ENCODE assay signal across 23 mouse cellular contexts in the genomic region with DNA sequence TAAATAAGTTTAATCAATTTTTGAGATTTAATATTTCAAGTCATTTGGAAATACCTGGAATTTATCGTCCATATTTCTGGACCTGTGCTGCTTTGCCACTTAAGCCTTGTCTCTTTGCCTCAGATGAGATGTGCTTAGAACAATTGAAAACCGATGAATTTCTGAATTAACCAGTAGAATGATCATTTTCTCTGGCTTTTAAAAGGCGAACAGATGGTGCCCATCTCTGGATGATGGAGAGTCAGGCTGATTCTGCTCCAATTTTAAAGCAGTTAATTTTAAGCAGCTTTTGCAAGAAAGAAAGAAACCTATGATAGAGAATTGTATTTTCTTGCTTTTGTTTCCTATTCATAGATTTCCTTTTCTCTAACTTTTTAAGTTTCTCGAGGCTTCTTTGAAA.
DNase-seq lines count a peak whose midpoint lies in the region; ATAC-seq lines count a peak whose summit lies in the region.
"Had no signal": no experiment of that assay in that cellular context is flagged by ENCODE, and none has a peak within 500 bp of the region (broad histone marks: within the 10 kb centered on the region; RNA-seq: fewer than 3 reads in every experiment).

No protein-coding gene starts in this region.

- no peak overlapping the region for H3K4me2 ChIP-seq in forebrain, embryonic 15.5 days (replicated peaks)
- no peak overlapping the region for H3K4me2 ChIP-seq in forebrain, embryonic 11.5 days (ENCODE audit: low read depth, low read length, severe bottlenecking)
- H3K4me2 ChIP-seq in midbrain, embryonic 14.5 days (ENCODE audit: low read length): no peak overlapping the region
- no peak overlapping the region for H3K4me2 ChIP-seq in midbrain, embryonic 13.5 days (replicated peaks)
- no peak overlapping the region for H3K4me2 ChIP-seq in liver, embryonic 11.5 days
- H3K4me2 ChIP-seq: heart, embryonic 15.5 days; hindbrain, embryonic 14.5 days; limb, embryonic 12.5 days; liver, embryonic 12.5 days; midbrain, embryonic 11.5 days; neural tube, embryonic 12.5 days had no signal

- H3K36me3 ChIP-seq in forebrain, embryonic 15.5 days: no peaks in the 10 kb centered on the region
- H3K36me3 ChIP-seq in forebrain, embryonic 11.5 days (ENCODE audit: control insufficient read depth, insufficient read depth, low read length): no peaks in the 10 kb centered on the region
- no peaks in the 10 kb centered on the region for H3K36me3 ChIP-seq in midbrain, embryonic 14.5 days (ENCODE audit: control insufficient read depth, insufficient read depth, low read length)
- no peaks in the 10 kb centered on the region for H3K36me3 ChIP-seq in midbrain, embryonic 13.5 days
- H3K36me3 ChIP-seq in liver, embryonic 11.5 days (ENCODE audit: control insufficient read depth, insufficient read depth, low read length): no peaks in the 10 kb centered on the region
- H3K36me3 ChIP-seq: embryonic facial prominence, embryonic 10.5 days; heart, embryonic 15.5 days; limb, embryonic 12.5 days; liver, embryonic 12.5 days; neural tube, embryonic 12.5 days had no signal

- 55% methylated on average over 4 of the region's 4 CpGs for WGBS in forebrain, embryonic 15.5 days
- 80% methylated on average over 4 of the region's 4 CpGs for WGBS in forebrain, embryonic 11.5 days
- WGBS in midbrain, embryonic 14.5 days: 71% methylated on average over 4 of the region's 4 CpGs
- WGBS in midbrain, embryonic 13.5 days: 69% methylated on average over 4 of the region's 4 CpGs
- 77% methylated on average over 4 of the region's 4 CpGs for WGBS in liver, embryonic 11.5 days

- H3K9ac ChIP-seq in forebrain, embryonic 15.5 days (replicated peaks): no peak overlapping the region
- H3K9ac ChIP-seq in forebrain, embryonic 11.5 days (ENCODE audit: low read length): no peak overlapping the region
- H3K9ac ChIP-seq in midbrain, embryonic 14.5 days (replicated peaks; ENCODE audit: low read length): no peak overlapping the region
- no peak overlapping the region for H3K9ac ChIP-seq in midbrain, embryonic 13.5 days (replicated peaks)
- H3K9ac ChIP-seq in liver, embryonic 11.5 days (ENCODE audit: low read depth, low read length): no peak overlapping the region
- H3K9ac ChIP-seq: heart, embryonic 15.5 days; hindbrain, embryonic 14.5 days; limb, embryonic 12.5 days; liver, embryonic 12.5 days; neural tube, embryonic 12.5 days had no signal

- no peak overlapping the region for H3K4me3 ChIP-seq in forebrain, embryonic 15.5 days
- no peak overlapping the region for H3K4me3 ChIP-seq in forebrain, embryonic 11.5 days (ENCODE audit: low read depth, low read length)
- H3K4me3 ChIP-seq in midbrain, embryonic 14.5 days (replicated peaks; ENCODE audit: low read depth, low read length): no peak overlapping the region
- H3K4me3 ChIP-seq in midbrain, embryonic 13.5 days (replicated peaks): no peak overlapping the region
- no peak overlapping the region for H3K4me3 ChIP-seq in liver, embryonic 11.5 days (ENCODE audit: low read depth, low read length)
- H3K4me3 ChIP-seq: embryonic facial prominence, embryonic 10.5 days; heart, embryonic 15.5 days; limb, embryonic 12.5 days; liver, embryonic 12.5 days; neural tube, embryonic 12.5 days had no signal

- peaks cover 8% of the 10 kb centered on the region for H3K4me1 ChIP-seq in forebrain, embryonic 15.5 days
- no peaks in the 10 kb centered on the region for H3K4me1 ChIP-seq in forebrain, embryonic 11.5 days (replicated peaks; ENCODE audit: control insufficient read depth, insufficient read depth, low read length)
- H3K4me1 ChIP-seq in midbrain, embryonic 14.5 days (ENCODE audit: control insufficient read depth, insufficient read depth, low read length): no peaks in the 10 kb centered on the region
- 0 out of 2 replicates have a peak, but pooled peaks cover 4% of the 10 kb centered on the region for H3K4me1 ChIP-seq in midbrain, embryonic 13.5 days (replicated peaks)
- no peaks in the 10 kb centered on the region for H3K4me1 ChIP-seq in liver, embryonic 11.5 days (replicated peaks; ENCODE audit: control insufficient read depth, insufficient read depth, low read length)
- H3K4me1 ChIP-seq: embryonic facial prominence, embryonic 10.5 days; heart, embryonic 15.5 days; limb, embryonic 12.5 days; liver, embryonic 12.5 days had no signal

- DNase-seq in forebrain, embryonic 11.5 days (ENCODE audit: low spot score): no peak
- peak; percentile 2 for DNase-seq in midbrain, embryonic 14.5 days
- DNase-seq in cerebellum, adult 9-10 months: peak; percentile 70
- DNase-seq in layer of hippocampus, adult 9-11 months: peak; percentile 17
- DNase-seq in liver, embryonic 11.5 days (ENCODE audit: low spot score): no peak
- DNase-seq in adrenal gland, postnatal 14 days: no peak
- DNase-seq: heart, postnatal 36 days; kidney, adult 2 months; kidney, postnatal 10 days; lung, adult 18-20 months; lung, postnatal 10 days; right cerebral cortex, postnatal 14 days had no signal

- H3K9me3 ChIP-seq in forebrain, embryonic 15.5 days: no peaks in the 10 kb centered on the region
- no peaks in the 10 kb centered on the region for H3K9me3 ChIP-seq in forebrain, embryonic 11.5 days (ENCODE audit: control insufficient read depth, low read length)
- H3K9me3 ChIP-seq in midbrain, embryonic 14.5 days (ENCODE audit: control insufficient read depth, low read length): no peaks in the 10 kb centered on the region
- H3K9me3 ChIP-seq in midbrain, embryonic 13.5 days: no peaks in the 10 kb centered on the region
- H3K9me3 ChIP-seq in liver, embryonic 11.5 days (ENCODE audit: control insufficient read depth, low read length): no peaks in the 10 kb centered on the region
- H3K9me3 ChIP-seq: embryonic facial prominence, embryonic 10.5 days; heart, embryonic 15.5 days; limb, embryonic 12.5 days; liver, embryonic 12.5 days; neural tube, embryonic 12.5 days had no signal

- ATAC-seq in forebrain, embryonic 15.5 days (replicated peaks): no peak
- ATAC-seq in forebrain, embryonic 11.5 days (replicated peaks; ENCODE audit: low FRiP score): no peak
- no peak for ATAC-seq in midbrain, embryonic 14.5 days (ENCODE audit: low FRiP score, low TSS enrichment)
- no peak for ATAC-seq in midbrain, embryonic 13.5 days
- no peak for ATAC-seq in liver, embryonic 11.5 days (replicated peaks; ENCODE audit: low FRiP score)
- ATAC-seq: CD4-positive, CD25-positive, alpha-beta regulatory T cell, adult 4 months; liver, embryonic 12.5 days had no signal

- H3K27ac ChIP-seq in forebrain, embryonic 15.5 days (replicated peaks): peak overlapping the region; percentile 52; the same call in 1 of the 2 replicates
- no peak overlapping the region for H3K27ac ChIP-seq in forebrain, embryonic 11.5 days (ENCODE audit: low read depth, low read length)
- H3K27ac ChIP-seq in midbrain, embryonic 14.5 days (replicated peaks; ENCODE audit: low read depth, low read length): no peak overlapping the region
- no peak overlapping the region for H3K27ac ChIP-seq in midbrain, embryonic 13.5 days
- H3K27ac ChIP-seq in liver, embryonic 11.5 days (ENCODE audit: low read depth, low read length): no peak overlapping the region
- H3K27ac ChIP-seq: embryonic facial prominence, embryonic 10.5 days; heart, embryonic 15.5 days; hindbrain, embryonic 14.5 days; limb, embryonic 12.5 days; liver, embryonic 12.5 days; neural tube, embryonic 12.5 days; stomach, postnatal 0 days had no signal

- no peaks in the 10 kb centered on the region for H3K27me3 ChIP-seq in forebrain, embryonic 15.5 days
- no peaks in the 10 kb centered on the region for H3K27me3 ChIP-seq in forebrain, embryonic 11.5 days (ENCODE audit: control insufficient read depth, insufficient read depth, low read length)
- H3K27me3 ChIP-seq in midbrain, embryonic 14.5 days (ENCODE audit: control insufficient read depth, insufficient read depth, low read length): no peaks in the 10 kb centered on the region
- H3K27me3 ChIP-seq in midbrain, embryonic 13.5 days: no peaks in the 10 kb centered on the region
- no peaks in the 10 kb centered on the region for H3K27me3 ChIP-seq in liver, embryonic 11.5 days (replicated peaks; ENCODE audit: control insufficient read depth, insufficient read depth, low read length)
- H3K27me3 ChIP-seq: heart, embryonic 15.5 days; limb, embryonic 12.5 days; liver, embryonic 12.5 days; neural tube, embryonic 12.5 days had no signal

Comparison
In these comparisons a context has a peak if more than half of its experiments do, and no peak if none do; other contexts are left out.
1. DNase-seq: peak in midbrain, embryonic 14.5 days (single experiment), cerebellum, adult 9-10 months (single experiment) and layer of hippocampus, adult 9-11 months (single experiment); none in forebrain, embryonic 11.5 days (single experiment), liver, embryonic 11.5 days (single experiment) and adrenal gland, postnatal 14 days (single experiment).